Mouse (Mus musculus): ENCODE measurements at regions not wholly inside any gene's neighbourhood (a gene's known extent, or its start where the extent isn't known, plus 50 kb on each side); places are given as distances from the start of the nearest gene placed in this dataset.

- DNase-seq (ENCODE audit: low spot score in 2 of 2), result no peak
Measured at GRCm38 (mm10) chr7:36095258-36096130, 292.7 kb upstream of the Zfp507 start.

DNA sequence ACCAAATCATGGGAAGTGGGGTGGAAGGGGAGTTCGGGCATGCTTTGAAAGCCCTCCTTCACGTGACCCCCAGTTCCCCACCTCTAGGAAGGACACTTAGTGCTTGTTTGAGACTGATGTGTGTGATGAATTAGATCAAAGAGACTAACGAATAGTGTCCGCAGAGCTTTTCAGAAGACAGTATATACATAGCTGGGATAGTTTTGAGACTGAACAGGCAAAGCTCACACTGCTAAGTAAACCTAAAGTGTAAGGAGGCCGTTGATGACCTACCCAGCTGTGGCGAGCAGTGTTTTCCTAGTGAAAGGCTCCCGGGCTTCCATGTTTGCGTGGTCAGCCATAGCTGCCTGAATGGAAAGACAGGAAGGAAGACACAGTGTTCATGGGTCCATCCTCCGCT lies 288.3 kb upstream of the Zfp507 start:
- no peak for DNase-seq (ENCODE audit: low spot score in 2 of 2)

DNA sequence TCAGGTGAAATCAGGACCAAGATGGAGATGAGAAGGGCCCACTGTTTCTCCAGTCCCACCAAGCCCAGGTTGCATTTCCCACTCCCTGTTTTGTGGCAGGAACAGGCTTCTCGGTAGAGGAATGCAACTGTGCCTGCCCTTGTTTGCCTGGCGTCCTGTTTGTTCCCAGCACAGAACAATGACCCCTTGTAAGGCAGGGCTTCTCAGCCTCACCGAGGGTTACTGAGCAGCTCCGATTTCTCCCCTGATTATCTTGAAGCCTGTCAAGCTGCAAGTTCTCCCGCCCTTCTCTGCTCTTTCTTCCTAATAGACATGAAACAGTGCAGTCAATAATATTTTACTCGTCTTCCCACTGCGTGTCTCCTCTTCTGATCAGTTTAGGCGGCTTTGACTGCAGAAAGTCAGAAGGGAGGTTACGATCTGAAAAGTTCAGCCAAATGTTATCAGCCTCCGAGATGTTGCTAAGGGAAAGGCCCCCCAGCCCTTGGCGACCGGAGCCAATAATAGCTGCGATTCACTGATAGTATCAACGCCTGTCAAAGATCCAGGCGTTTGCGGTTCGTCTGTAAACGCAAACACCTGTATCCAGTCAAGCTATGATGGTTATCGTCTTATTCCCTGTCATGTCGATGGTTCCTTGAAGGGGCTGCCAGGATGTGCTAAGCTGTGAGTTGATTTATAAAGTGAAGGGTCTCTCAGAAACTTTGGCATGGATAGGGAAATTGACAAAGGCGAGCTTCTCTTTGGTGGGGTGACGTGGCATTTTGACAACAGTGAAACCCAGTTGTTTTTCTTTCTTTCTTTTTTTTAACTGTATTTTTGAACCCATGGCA lies 287.7 kb upstream of the Zfp507 start:
- no peak for DNase-seq (ENCODE audit: low spot score in 2 of 2)

GRCm38 (mm10) chr7:36087598-36087997 lies 284.8 kb upstream of the Zfp507 start:
- no peak for DNase-seq (ENCODE audit: low spot score in 2 of 2)

DNA sequence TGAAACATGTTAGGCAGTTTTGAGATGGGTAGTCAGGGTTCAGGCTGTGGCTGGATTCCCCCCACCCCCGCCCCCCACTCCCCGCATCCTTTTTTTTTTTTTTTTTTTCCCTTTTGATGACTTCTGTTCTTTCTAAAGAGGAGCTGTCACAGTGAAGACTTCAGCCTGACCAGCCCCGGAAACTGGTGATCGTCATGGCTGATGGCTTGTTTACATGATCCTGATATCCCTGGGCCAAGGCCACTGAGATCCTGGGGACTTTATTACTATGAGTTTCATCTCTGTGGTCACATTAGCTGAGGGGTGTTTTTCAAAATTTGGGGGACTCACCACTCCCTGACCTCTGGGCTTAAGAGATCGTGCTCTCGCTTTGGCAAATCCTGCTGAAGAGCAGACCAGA lies 275.9 kb upstream of the Zfp507 start:
- DNase-seq (ENCODE audit: low spot score in 2 of 2), result no peak

DNA sequence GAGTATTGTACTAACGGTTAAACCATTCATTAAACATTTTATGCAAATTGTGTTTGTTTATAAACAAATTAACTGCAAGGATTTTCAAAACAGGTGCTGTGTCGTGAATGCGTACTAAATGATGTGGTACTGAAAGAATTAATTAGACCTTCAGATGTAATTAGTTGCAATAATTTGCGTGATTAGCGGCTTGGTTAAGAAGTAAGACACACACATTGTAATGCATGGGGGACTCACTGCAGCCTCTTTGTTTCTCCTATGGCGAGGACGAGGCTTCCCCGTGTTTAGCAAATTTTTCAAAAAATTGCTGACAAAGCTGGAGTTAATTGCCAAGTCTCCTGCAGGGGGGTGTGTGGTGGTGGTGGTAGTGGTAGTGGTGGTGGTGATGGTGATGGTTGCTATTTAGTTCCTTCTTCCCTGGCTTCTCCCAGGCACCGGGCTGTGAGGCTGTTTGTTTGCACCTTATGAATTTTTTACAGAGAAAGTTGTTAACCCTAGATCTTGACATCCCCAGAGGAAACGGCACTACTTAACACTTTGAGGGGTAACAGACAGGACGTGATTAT lies 275.4 kb upstream of the Zfp507 start:
- DNase-seq (ENCODE audit: low spot score in 2 of 2), result no peak

GRCm38 (mm10) chr7:36077271-36077670 lies 274.5 kb upstream of the Zfp507 start:
- no peak for DNase-seq (ENCODE audit: low spot score in 2 of 2)

DNA sequence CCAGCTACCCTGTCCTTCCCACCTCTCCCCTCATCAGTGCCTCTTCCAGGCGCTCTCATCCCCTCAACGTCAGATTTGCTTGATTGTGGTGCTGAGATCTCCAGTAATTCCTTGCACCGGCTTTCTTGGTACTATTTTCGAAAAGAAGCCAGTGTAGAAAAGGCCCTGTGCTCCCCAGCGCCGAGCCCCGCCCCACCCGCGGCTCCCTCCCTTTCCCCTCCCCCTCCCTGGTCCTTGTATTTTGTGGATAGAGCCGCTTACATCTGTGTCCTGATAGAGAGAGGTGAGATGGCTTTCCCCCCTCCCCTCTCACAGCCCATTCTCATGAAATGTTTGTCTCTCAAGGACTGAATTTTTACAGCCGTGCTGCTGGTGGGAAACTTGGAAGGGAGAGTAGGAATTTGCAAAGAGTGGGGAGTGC lies 273.2 kb upstream of the Zfp507 start:
- no peak for DNase-seq (ENCODE audit: low spot score in 2 of 2)

DNA sequence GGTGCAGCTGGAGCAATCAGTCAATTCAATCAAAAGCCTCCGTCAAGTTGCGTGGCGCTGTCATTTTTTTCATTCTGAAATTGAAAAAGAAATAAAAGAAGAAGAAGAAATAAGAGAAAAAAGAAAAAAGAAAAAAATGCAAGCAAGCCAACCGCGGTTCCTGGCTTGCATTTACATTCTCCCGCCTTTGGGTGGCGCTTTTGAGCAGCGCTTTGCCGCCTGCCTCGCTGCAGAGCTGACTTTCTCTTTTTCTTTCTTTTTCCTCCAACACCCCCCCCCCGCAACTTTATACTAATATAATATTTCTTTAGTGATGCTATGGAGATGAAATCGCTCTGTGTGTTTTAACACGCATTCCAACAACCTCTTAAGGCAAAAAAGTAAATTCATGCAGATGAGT lies 269.0 kb upstream of the Zfp507 start:
- no peak for DNase-seq (ENCODE audit: low spot score in 2 of 2)

DNA sequence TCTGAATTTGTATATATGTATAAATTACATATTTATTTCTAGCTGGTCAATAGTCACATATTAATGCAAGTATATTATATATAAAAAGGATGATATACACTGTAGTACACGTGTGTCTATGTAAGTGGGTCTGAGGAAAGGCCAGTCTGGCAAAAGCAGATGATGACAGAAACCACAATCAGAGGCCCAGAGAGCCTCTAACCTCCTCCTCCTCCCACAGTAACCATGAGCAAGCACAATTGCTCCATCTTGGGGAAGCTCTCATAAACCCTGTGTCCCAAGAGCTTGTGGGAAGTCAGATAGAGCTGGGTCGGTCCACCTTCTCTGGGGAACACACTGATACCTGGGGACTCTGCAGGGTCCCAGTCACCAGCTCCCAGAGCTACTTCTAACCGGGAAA lies 263.9 kb upstream of the Zfp507 start:
- DNase-seq (ENCODE audit: low spot score in 2 of 2), result no peak

DNA sequence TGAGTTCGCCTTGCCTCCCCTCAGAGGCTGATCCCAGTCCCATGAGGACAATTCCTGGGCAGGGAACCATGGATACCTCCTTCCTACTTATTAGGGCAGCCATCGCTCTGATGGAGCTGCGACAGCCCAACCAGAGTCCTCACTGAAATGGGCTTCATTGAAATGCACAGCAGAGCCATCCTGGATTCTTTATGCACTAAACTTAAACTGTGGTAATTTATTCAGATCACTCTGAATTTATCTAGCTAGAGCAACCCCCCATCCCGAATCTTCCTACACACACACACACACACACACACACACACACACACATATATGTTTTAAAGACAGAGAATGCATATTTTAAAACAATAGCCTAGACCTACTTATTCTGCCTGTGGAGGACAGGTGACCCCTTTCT lies 258.9 kb upstream of the Zfp507 start:
- DNase-seq (ENCODE audit: low spot score in 2 of 2), result no peak

DNA sequence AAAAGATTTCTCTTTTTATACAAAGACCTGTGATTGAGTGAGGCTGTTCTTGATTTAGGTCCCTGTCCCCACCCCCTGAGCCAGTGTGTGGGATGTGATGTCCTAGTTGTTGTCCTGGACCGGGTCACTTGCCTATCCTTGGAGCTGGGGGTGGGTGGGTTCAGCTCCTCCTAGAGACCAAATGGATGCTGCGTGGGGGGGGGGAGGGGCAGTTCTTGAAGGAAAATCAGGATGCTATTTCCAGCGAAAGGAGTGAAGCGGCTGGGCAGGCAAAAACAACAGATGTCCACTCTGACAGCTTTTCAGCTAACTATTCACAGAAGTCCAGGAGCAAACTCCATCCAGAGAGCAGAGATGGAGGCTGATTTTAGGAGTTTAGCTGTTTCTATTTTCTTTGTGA lies 257.6 kb upstream of the Zfp507 start:
- DNase-seq (ENCODE audit: low spot score in 2 of 2), result no peak

DNA sequence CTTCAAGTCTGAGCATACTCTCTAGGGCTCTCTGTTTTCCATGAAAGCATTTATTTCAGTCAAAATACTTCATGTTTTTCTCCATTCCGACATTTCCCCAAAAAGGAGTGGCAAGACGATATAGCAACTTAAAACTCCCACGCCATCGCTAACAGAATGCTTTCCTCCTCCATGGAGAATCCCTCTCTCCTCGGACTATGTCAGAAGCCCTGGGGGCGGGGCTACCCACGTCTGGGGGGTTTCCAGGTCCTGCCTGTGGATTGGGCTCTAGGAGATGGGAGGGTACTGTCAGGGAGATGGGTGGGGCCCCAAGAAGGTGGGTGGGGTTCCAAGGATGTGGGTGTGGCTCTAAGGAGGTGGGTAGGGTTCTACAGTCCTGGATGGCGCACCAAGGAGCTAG lies 243.2 kb upstream of the Zfp507 start:
- DNase-seq (ENCODE audit: low spot score in 2 of 2), result no peak

DNA sequence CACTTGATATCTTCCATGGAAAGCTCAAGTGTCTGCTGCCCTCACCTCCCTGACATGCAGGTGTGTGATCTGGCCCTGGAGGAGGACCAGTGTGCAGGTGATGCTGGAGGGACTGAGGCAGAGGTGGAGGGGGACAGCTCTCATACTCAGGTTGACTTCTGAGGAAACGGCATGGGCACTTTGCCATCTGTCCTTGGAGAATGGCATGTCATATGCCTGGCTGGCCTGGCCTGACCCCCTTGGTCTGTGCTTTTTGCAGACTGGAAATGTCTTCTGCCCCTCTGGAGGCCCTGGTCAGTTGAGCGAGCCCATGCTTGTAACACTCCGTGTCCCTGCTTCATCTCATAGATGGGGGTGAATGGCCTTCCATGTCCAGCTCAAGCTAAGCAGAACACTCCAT lies 229.1 kb upstream of the Zfp507 start:
- DNase-seq (ENCODE audit: low spot score in 2 of 2), result no peak

- DNase-seq (ENCODE audit: low spot score in 2 of 2), result no peak
Measured at GRCm38 (mm10) chr7:36023015-36023414, 220.2 kb upstream of the Zfp507 start.

- DNase-seq (ENCODE audit: low spot score in 2 of 2), result no peak
Measured at GRCm38 (mm10) chr7:36022489-36022888, 219.7 kb upstream of the Zfp507 start.

DNA sequence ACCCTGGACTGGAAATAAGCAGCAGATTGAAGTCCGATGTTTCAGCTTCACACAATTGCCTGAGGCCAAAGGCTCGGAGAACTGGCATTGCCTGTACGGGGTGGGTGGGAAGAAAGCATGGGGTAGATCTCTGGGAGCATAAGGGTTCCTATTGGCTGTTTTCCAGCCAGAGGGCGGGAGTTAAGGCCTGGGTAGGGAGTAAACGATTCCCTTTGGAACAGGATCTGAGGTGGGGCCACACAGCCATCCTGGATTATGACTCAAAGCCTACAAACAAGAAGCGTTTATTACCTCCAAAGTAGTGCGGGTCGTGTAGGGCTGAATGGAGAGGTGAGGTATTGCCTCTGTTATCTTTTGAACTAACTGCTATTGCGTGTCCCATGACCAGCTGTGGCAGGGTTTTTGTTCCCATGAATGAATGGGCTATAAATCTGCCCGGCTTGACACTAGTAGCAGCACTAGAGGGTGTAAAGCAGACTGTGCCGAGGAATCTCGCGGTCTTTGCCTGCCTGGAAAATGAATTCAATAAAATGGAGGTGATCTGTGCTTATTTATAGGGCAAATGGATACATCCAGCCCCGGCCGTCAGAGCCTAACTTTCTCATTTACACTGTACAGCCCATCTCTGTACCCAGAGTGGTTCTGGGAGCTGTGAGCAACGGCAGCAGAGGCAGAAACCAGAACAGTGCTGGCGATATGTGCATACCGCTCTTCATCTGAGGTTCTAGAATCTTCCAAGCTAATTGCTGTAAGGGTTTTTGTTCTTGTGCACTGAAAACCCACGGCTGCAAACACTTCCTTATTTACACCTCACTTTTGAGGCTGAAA lies 214.3 kb upstream of the Zfp507 start:
- DNase-seq (ENCODE audit: low spot score in 2 of 2), result no peak

- DNase-seq (ENCODE audit: low spot score in 2 of 2), result no peak
Measured at GRCm38 (mm10) chr7:35996609-35997008, 193.8 kb upstream of the Zfp507 start.

DNA sequence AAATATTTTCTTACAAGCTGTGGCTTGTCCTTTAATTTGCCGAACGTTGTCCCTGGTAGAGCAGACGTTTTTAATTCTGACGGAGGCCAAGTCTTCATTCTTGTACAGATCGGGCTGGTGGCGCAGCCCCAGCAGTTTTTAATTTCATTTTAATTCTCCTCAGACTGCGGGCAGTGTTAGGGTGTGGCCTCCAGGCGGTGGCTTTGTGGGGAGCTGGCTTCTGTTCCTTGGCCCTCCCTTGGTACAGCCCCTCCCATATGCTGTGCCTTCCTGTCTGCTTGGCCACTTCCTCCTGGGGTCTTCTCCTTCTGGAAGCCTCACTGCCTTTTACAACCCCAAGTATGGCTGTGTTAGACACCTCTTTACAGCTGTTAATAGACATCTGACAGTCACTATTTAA lies 189.7 kb upstream of the Zfp507 start:
- DNase-seq (ENCODE audit: low spot score in 2 of 2), result no peak

GRCm38 (mm10) chr7:35991141-35991540 lies 188.3 kb upstream of the Zfp507 start:
- DNase-seq (ENCODE audit: low spot score in 2 of 2), result no peak

DNA sequence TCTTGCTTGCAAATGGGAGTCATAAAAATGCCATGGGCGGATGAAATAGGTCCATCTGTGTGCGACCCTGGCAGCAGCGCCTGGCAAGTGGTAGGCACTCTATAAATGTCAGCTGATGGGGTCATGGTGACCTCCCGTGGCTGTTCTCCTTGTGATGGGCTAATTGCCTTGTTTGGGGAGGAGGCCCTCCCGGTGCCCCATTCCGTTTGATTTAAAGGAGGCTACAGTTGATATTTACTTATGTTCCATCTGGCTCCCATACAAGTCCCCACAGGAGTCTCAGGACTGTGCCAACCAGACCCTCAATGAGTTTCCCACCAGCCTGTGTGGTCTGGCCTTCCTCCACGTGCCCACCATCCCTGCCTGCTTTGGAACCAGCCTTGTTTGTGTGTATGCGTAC lies 186.7 kb upstream of the Zfp507 start:
- no peak for DNase-seq (ENCODE audit: low spot score in 2 of 2)

Measured in gastrocnemius, adult 8-10 months (tissue).